Mouse (Mus musculus) kidney, embryonic 16.5 days (tissue): ENCODE results near the gene Atg2a. TPM values are rescaled to one million over a fixed set of nuclear protein-coding genes. Genes with fewer than 3 reads are reported as not detected.
"Not testable (repeated sequence)": the region's sequence is repeated elsewhere in the genome, so short reads cannot be mapped to it uniquely, and the experiment has no call there.

ENCODE experiments used
- ATAC-seq: fragments of 200-750 bp; cut with Nextera tagmentation; 2 replicates; pipeline ENCODE4 v1.8.0; 2017; ENCODE audit warnings: moderate TSS enrichment; ENCODE audit not compliant: low FRiP score, low TSS enrichment
- H3K27ac ChIP-seq: fragments of 300-500 bp; sonication (generic); 2 replicates; pipeline ENCODE4 v1.5.1; 2014; ENCODE audit warnings: low read length
- H3K27me3 ChIP-seq: fragments of 300-500 bp; sonication (generic); 2 replicates; pipeline ENCODE4 v1.6.1; 2014; ENCODE audit warnings: low read length, control low read depth, mixed read lengths; ENCODE audit not compliant: insufficient read depth
- H3K36me3 ChIP-seq: fragments of 300-500 bp; sonication (generic); 2 replicates; pipeline ENCODE4 v1.6.1; 2014; ENCODE audit warnings: low read length, control low read depth, mixed read lengths; ENCODE audit not compliant: insufficient read depth
- H3K4me1 ChIP-seq: fragments of 300-500 bp; sonication (generic); 2 replicates; pipeline ENCODE4 v1.6.1; 2014; ENCODE audit warnings: low read length, control low read depth, mixed read lengths; ENCODE audit not compliant: insufficient read depth
- H3K4me2 ChIP-seq: fragments of 300-500 bp; sonication (generic); replicated peaks from 2 replicates; pipeline ENCODE4 v1.6.1; 2014; ENCODE audit warnings: low read depth, low read length
- H3K4me3 ChIP-seq: fragments of 300-500 bp; sonication (generic); 2 replicates; pipeline ENCODE4 v1.5.1; 2014; ENCODE audit warnings: mild to moderate bottlenecking, low read length
- H3K9ac ChIP-seq: fragments of 300-500 bp; sonication (generic); replicated peaks from 2 replicates; pipeline ENCODE4 v1.6.1; 2014; ENCODE audit warnings: low read length
- H3K9me3 ChIP-seq: fragments of 300-500 bp; sonication (generic); 2 replicates; pipeline ENCODE4 v1.6.1; 2016; ENCODE audit warnings: low read length, control low read depth
- WGBS: fragments of 180-500 bp; shearing (Covaris S2); extraction: QIAGEN DNeasy Blood & Tissue Kit; methylation state at CpG from one replicate; pipeline ENCODE4 v1.1.7; 2014; 5-methylcytosine and 5-hydroxymethylcytosine counted together
- microRNA counts: library from miRNA; unstranded; fragments of <30 nt; microRNA quantifications from one replicate; lab custom pipeline; 2016
- microRNA-seq: library from miRNA; unstranded; fragments of <30 nt; microRNA quantifications from one replicate; pipeline ENCODE4, GENCODE M21; 2016
- polyA plus RNA-seq: library from polyadenylated mRNA; unstranded; fragments of >200 nt; fragmentation: Nextera tagmentation; extraction: Ambion mirVana; gene quantifications from 2 replicates; pipeline ENCODE4 v1.2.1, GENCODE M21; 2015

Atg2a gene
- polyA plus RNA-seq, 1 experiment from 2014 or later = 12.1 TPM

DNA sequence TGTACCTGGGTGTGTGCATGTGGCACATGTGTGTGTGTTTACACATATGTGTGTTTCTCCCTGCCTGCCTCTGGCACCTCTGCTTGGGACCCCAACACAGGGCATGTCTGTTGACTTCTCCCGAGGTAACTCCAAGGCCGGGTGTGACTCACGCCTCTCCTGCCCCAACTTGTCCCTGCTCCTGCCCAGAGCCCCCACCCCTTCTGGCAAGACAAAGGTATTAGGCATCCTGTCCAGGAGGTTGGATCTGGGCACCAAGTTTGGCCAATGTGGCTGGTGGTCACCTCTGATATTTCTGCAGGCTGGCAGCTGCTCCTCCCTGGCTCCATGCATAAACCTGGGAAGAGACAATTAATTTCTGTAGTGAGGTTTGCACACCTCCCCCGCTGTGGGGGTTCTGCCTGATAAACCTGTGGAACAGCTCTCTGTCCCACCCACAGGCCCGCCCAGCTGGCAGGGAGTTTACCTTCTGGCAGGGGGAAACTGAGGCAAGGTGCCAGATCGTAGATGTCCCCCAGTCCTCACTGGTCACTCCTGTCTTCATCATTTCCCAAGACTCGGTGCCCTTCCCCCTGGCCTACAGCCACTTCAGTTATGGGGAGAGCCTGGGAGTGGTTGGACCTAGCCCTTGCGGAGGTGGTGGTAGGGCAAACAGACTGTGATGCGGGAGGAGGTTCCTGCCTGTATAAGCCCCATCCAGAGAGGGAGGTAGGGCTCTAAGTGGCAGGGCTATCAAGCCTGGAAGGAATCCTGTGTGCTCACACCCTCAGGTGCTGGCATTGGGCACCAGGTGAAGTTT lies 66.5 kb downstream of the Atg2a start:
- Histone ChIP-seq H3K27ac (no peak overlapping the region), H3K4me3 (no peak overlapping the region), H3K9me3 (no peaks in the 10 kb centered on the region)

DNA sequence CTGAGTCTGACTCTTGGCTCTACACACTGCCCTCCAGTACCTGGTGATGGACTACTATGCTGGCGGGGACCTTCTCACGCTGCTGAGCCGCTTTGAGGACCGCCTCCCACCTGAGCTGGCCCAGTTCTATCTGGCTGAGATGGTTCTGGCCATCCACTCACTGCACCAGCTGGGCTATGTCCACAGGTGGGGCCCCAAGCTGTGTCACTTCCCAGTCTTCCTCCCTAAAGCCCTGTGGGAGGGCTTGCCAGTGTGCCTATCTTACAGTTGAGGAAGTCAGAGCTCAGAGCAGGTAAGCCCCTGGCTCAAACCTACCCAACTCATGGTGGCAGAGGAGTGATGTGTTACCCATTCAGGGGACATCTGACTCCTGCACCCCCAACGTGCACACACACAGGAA lies 68.7 kb downstream of the Atg2a start:
- H3K9me3 ChIP-seq = no peaks in the 10 kb centered on the region
- ATAC-seq = no peak
- H3K4me3 ChIP-seq = no peak overlapping the region
- no peak overlapping the region for H3K27ac ChIP-seq
- peaks cover 14% of the 10 kb centered on the region for H3K4me1 ChIP-seq
- H3K4me2 ChIP-seq = no peak overlapping the region
- no peaks in the 10 kb centered on the region for H3K27me3 ChIP-seq
- no peak overlapping the region for H3K9ac ChIP-seq
- 91% methylated on average over 5 of the region's 5 CpGs for WGBS
- peaks cover 23% of the 10 kb centered on the region for H3K36me3 ChIP-seq

More for the DNA sequence above, 66.5 kb downstream of the Atg2a start:
- H3K9ac ChIP-seq = 0 out of 2 replicates have a peak overlapping the region, but pooled peaks have one; percentile 6
- H3K27me3 ChIP-seq = no peaks in the 10 kb centered on the region
- H3K4me1 ChIP-seq = peaks cover 14% of the 10 kb centered on the region
- no peak for ATAC-seq
- WGBS = 80% methylated on average over 9 of the region's 9 CpGs
- H3K4me2 ChIP-seq = peak overlapping the region; percentile 66; the same call in 1 of the 2 replicates
- peaks cover 7% of the 10 kb centered on the region; the same call in 1 of the 2 replicates for H3K36me3 ChIP-seq

DNA sequence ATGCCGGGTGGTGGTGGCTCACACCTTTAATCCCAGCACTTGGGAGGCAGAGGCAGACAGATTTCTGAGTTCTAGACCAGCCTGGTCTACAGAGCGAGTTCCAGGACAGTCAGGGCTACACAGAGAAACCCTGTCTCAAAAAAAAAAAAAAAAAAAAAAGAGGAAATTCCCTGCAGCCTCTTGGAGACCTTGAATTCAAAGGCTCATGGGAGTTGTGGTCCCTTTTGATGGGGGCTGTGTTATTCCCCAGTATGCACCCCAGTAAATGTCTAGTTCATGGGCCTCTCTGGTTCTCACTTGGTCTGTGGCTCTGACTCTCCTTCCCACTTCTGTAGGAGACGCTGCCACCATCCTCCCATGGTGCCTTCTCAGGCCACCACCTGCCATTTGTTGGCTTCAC lies 70.3 kb downstream of the Atg2a start:
- H3K4me2 ChIP-seq, H3K4me1 ChIP-seq, H3K9me3 ChIP-seq, H3K27ac ChIP-seq, H3K4me3 ChIP-seq, H3K27me3 ChIP-seq, H3K9ac ChIP-seq, ATAC-seq: not testable (repeated sequence)
- H3K36me3 ChIP-seq = peaks cover 35% of the 10 kb centered on the region
- WGBS = 85% methylated on average over 3 of the region's 3 CpGs

MicroRNAs within 50 kb of the gene (microRNA counts, 519-probe panel; counts per million panel counts)
- 2,832 counts per million, percentile 68 among the panel's probes with 10 or more counts for microRNA mmu-miR-192 (lab: Ali Mortazavi, UCI)

Small RNAs within 50 kb of the gene (microRNA-seq; reads per million reads assigned to microRNA genes)
- gene Mir192 = 186 reads per million, percentile 63 among the genes with 10 or more reads in this experiment
- gene Mir194-2 = 116 reads per million, percentile 56 among the genes with 10 or more reads in this experiment

Other genes starting within 250 kb of the Atg2a start
- gene Capn1, start 225.8 kb upstream of the Atg2a start, polyA plus RNA-seq = 11.1 and 11.9 TPM in 2 replicates
- gene Syvn1, start 195.1 kb upstream of the Atg2a start, polyA plus RNA-seq = 33.1 and 39.0 TPM in 2 replicates
- gene Mrpl49, start 183.9 kb upstream of the Atg2a start, polyA plus RNA-seq = 83.2 and 87.2 TPM in 2 replicates
- gene Fau, start 183.8 kb upstream of the Atg2a start, polyA plus RNA-seq = 644 and 690 TPM in 2 replicates
- gene Znhit2, start 180.5 kb upstream of the Atg2a start, polyA plus RNA-seq = 35.4 and 37.7 TPM in 2 replicates
- 22.8 and 28.6 TPM in 2 replicates for gene Tm7sf2, start 173.3 kb upstream of the Atg2a start, polyA plus RNA-seq
- gene Vps51, start 164.4 kb upstream of the Atg2a start, polyA plus RNA-seq = 85.7 and 90.6 TPM in 2 replicates
- not detected in 2 replicates for gene Tmem262, start 161.6 kb upstream of the Atg2a start, polyA plus RNA-seq
- 1.0 and 2.5 TPM in 2 replicates for gene Gm28374, start 159.4 kb upstream of the Atg2a start, polyA plus RNA-seq
- gene Zfpl1, start 156.7 kb upstream of the Atg2a start, polyA plus RNA-seq = 77.1 and 78.9 TPM in 2 replicates
- 43.6 and 45.2 TPM in 2 replicates for gene Cdca5, start 156.7 kb upstream of the Atg2a start, polyA plus RNA-seq
- 0.28 and 0.35 TPM in 2 replicates for gene AC131692.1, start 147.2 kb upstream of the Atg2a start, polyA plus RNA-seq
- 0.40 and 0.47 TPM in 2 replicates for gene Naaladl1, start 135.9 kb upstream of the Atg2a start, polyA plus RNA-seq
- gene Sac3d1, start 123.0 kb upstream of the Atg2a start, polyA plus RNA-seq = 42.3 and 43.7 TPM in 2 replicates
- 33.3 and 36.2 TPM in 2 replicates for gene Snx15, start 113.4 kb upstream of the Atg2a start, polyA plus RNA-seq
- gene Batf2, start 100.7 kb upstream of the Atg2a start, polyA plus RNA-seq = 0.47 and 0.84 TPM in 2 replicates
- 111 and 113 TPM in 2 replicates for gene Arl2, start 100.1 kb upstream of the Atg2a start, polyA plus RNA-seq
- not detected in 2 replicates for gene Majin, start 57.3 kb upstream of the Atg2a start, polyA plus RNA-seq
- 0.73 and 1.4 TPM in 2 replicates for gene Gpha2, start 15.3 kb upstream of the Atg2a start, polyA plus RNA-seq
- gene Ppp2r5b, start 5.8 kb upstream of the Atg2a start, polyA plus RNA-seq = 27.5 and 31.0 TPM in 2 replicates
- gene Ehd1, start 35.1 kb downstream of the Atg2a start, polyA plus RNA-seq = 84.2 and 89.5 TPM in 2 replicates
- 0.80 and 1.5 TPM in 2 replicates for gene Cdc42bpg, start 64.8 kb downstream of the Atg2a start, polyA plus RNA-seq
- 93.0 and 96.2 TPM in 2 replicates for gene Men1, start 93.3 kb downstream of the Atg2a start, polyA plus RNA-seq
- 25.9 and 28.7 TPM in 2 replicates for gene Map4k2, start 99.5 kb downstream of the Atg2a start, polyA plus RNA-seq
- gene Sf1, start 122.0 kb downstream of the Atg2a start, polyA plus RNA-seq = 132 and 150 TPM in 2 replicates
- gene Pygm, start 142.7 kb downstream of the Atg2a start, polyA plus RNA-seq = 36.2 and 38.3 TPM in 2 replicates
- gene Rasgrp2, start 157.7 kb downstream of the Atg2a start, polyA plus RNA-seq = 105 and 121 TPM in 2 replicates
- 6.0 and 6.2 TPM in 2 replicates for gene Nrxn2, start 177.1 kb downstream of the Atg2a start, polyA plus RNA-seq